Mouse (Mus musculus) CH12.LX (cell line): ENCODE measurements around the gene Rps6ka5. TPM values are rescaled to one million over a fixed set of nuclear protein-coding genes. Genes with fewer than 3 reads are reported as not detected.

Source experiments
- DNase-seq: peaks from one replicate; pipeline ENCODE4 v3.0.0-alpha.2; 2013; ENCODE audit errors: extremely low read depth
- H3K27ac ChIP-seq: 2 replicates; pipeline ENCODE4 v1.5.1; 2012; ENCODE audit warnings: low read depth, mild to moderate bottlenecking, control low read depth, moderate library complexity; ENCODE audit not compliant: insufficient read depth
- H3K27me3 ChIP-seq: replicated peaks from 2 replicates; pipeline ENCODE3; 2012; ENCODE audit warnings: inconsistent platforms
- H3K36me3 ChIP-seq, 2 experiments: replicated peaks in 1 of 2; 2 replicates each; pipeline versions ENCODE3 to v1.6.1; 2012; ENCODE audit warnings: inconsistent platforms in 1 of 2, low read length in 1 of 2, mild to moderate bottlenecking in 1 of 2, mixed read lengths in 1 of 2, moderate library complexity in 1 of 2; ENCODE audit not compliant: control insufficient read depth in 1 of 2, insufficient read depth in 1 of 2
- H3K4me1 ChIP-seq, 2 experiments: 2 replicates each; pipeline ENCODE4 v1.6.1; 2012; ENCODE audit warnings: inconsistent platforms in 1 of 2, moderate library complexity in 1 of 2; ENCODE audit not compliant: insufficient read depth in 2 of 2, control insufficient read depth in 1 of 2
- H3K4me2 ChIP-seq: 2 replicates; pipeline ENCODE4 v1.6.1; 2012; ENCODE audit warnings: low read depth, mild to moderate bottlenecking, control low read depth; ENCODE audit not compliant: poor library complexity, insufficient read depth, severe bottlenecking
- H3K4me3 ChIP-seq, 3 experiments: fragments of 150-350 bp in 1 of 3; sonication (generic) in 1 of 3; replicated peaks in 1 of 3; 2 replicates each; pipeline versions ENCODE3 to v1.5.1; 2011 to 2012; ENCODE audit warnings: low read depth in 2 of 3, low read length in 2 of 3, mild to moderate bottlenecking in 2 of 3, moderate library complexity in 2 of 3, control low read depth in 1 of 3, improper control_type of control experiment in 1 of 3, inconsistent platforms in 1 of 3, mixed read lengths in 1 of 3; ENCODE audit not compliant: poor library complexity in 1 of 3
- H3K79me2 ChIP-seq: replicated peaks from 2 replicates; pipeline ENCODE4 v1.6.1; 2012; ENCODE audit warnings: mild to moderate bottlenecking, moderate library complexity; ENCODE audit not compliant: control insufficient read depth, poor library complexity, insufficient read depth, severe bottlenecking; ENCODE audit errors: extremely low read depth
- H3K9ac ChIP-seq: 2 replicates; pipeline ENCODE4 v1.6.1; 2012; ENCODE audit warnings: low read depth, mild to moderate bottlenecking, control low read depth, moderate library complexity; ENCODE audit not compliant: insufficient read depth
- H3K9me3 ChIP-seq: replicated peaks from 2 replicates; pipeline ENCODE3; 2012; ENCODE audit warnings: low read length, inconsistent platforms, mixed read lengths
- CHD1 ChIP-seq: IDR thresholded peaks from 2 replicates; pipeline ENCODE4 v1.6.1; 2012; ENCODE audit warnings: low read depth, low read length, improper control_type of control experiment, inconsistent platforms
- EP300 ChIP-seq: IDR thresholded peaks from 2 replicates; pipeline ENCODE4 v1.6.1; 2011; ENCODE audit warnings: low read length, improper control_type of control experiment
- HCFC1 ChIP-seq: IDR thresholded peaks from 2 replicates; pipeline ENCODE4 v1.6.1; 2012; ENCODE audit warnings: low read depth, mild to moderate bottlenecking, inconsistent platforms, low read length, improper control_type of control experiment
- JUN ChIP-seq: IDR thresholded peaks from 2 replicates; pipeline ENCODE4 v1.6.1; 2011; ENCODE audit warnings: low read depth, mild to moderate bottlenecking, low read length, improper control_type of control experiment, moderate library complexity; ENCODE audit not compliant: insufficient read depth
- JUND ChIP-seq: conservative IDR thresholded peaks from 2 replicates; pipeline ENCODE4 v1.6.1; 2011; ENCODE audit warnings: low read depth, low read length, improper control_type of control experiment
- MAX ChIP-seq: IDR thresholded peaks from 2 replicates; pipeline ENCODE4 v1.6.1; 2011; ENCODE audit warnings: low read length, improper control_type of control experiment
- MEF2A ChIP-seq: IDR thresholded peaks from 2 replicates; pipeline ENCODE4 v1.6.1; 2014; ENCODE audit warnings: low read depth, mild to moderate bottlenecking, inconsistent platforms, low read length, improper control_type of control experiment, borderline replicate concordance
- MXI1 ChIP-seq: IDR thresholded peaks from 2 replicates; pipeline ENCODE4 v1.6.1; 2011; ENCODE audit warnings: mild to moderate bottlenecking, low read depth, low read length, improper control_type of control experiment
- MYC ChIP-seq: IDR thresholded peaks from 2 replicates; pipeline ENCODE4 v1.6.1; 2011; ENCODE audit warnings: low read depth, mild to moderate bottlenecking, improper control_type of control experiment, low read length
- NELFE ChIP-seq: IDR thresholded peaks from 2 replicates; pipeline ENCODE4 v1.6.1; 2011; ENCODE audit warnings: low read depth, low read length, improper control_type of control experiment
- POLR2A ChIP-seq: IDR thresholded peaks from 2 replicates; pipeline ENCODE4 v1.6.1; 2011; ENCODE audit warnings: low read depth, mild to moderate bottlenecking, improper control_type of control experiment, low read length
- RCOR1 ChIP-seq: conservative IDR thresholded peaks from 2 replicates; pipeline ENCODE4 v1.6.1; 2012; ENCODE audit warnings: low read depth, mild to moderate bottlenecking, inconsistent platforms, low read length, improper control_type of control experiment
- SIN3A ChIP-seq: IDR thresholded peaks from 2 replicates; pipeline ENCODE4 v1.6.1; 2012; ENCODE audit warnings: low read length, improper control_type of control experiment, inconsistent platforms
- TBP ChIP-seq: conservative IDR thresholded peaks from 2 replicates; pipeline ENCODE4 v1.6.1; 2011; ENCODE audit warnings: low read depth, low read length, improper control_type of control experiment
- TCF12 ChIP-seq: IDR thresholded peaks from 2 replicates; pipeline ENCODE4 v1.6.1; 2014; ENCODE audit warnings: low read depth, mild to moderate bottlenecking, inconsistent platforms, low read length, improper control_type of control experiment
- UBTF ChIP-seq: IDR thresholded peaks from 2 replicates; pipeline ENCODE4 v1.6.1; 2012; ENCODE audit warnings: low read depth, mild to moderate bottlenecking, inconsistent platforms, low read length, improper control_type of control experiment, moderate library complexity
- USF1 ChIP-seq: IDR thresholded peaks from 2 replicates; pipeline ENCODE4 v1.6.1; 2014; ENCODE audit warnings: low read depth, mild to moderate bottlenecking, inconsistent platforms, low read length, improper control_type of control experiment
- USF2 ChIP-seq: conservative IDR thresholded peaks from 2 replicates; pipeline ENCODE4 v1.6.1; 2011; ENCODE audit warnings: low read depth, low read length, improper control_type of control experiment
- ZKSCAN1 ChIP-seq: IDR thresholded peaks from 2 replicates; pipeline ENCODE4 v1.6.1; 2012; ENCODE audit warnings: low read depth, inconsistent platforms, low read length, improper control_type of control experiment, borderline replicate concordance
- ZMIZ1 ChIP-seq: IDR thresholded peaks from 2 replicates; pipeline ENCODE4 v1.6.1; 2012; ENCODE audit warnings: low read depth, mild to moderate bottlenecking, inconsistent platforms, low read length, improper control_type of control experiment
- ZNF384 ChIP-seq: IDR thresholded peaks from 2 replicates; pipeline ENCODE4 v1.6.1; 2012; ENCODE audit warnings: low read depth, low read length, improper control_type of control experiment, inconsistent platforms
- dilution Hi-C: fragments of 300-500 bp; cut with MboI; formaldehyde crosslinking; loops from 2 replicates; pipeline ENCODE4 v1.14.3; 2020; ENCODE audit warnings: low sequenced_read_pairs; ENCODE audit not compliant: extremely low pct_unique_long_range_greater_than_20kb, extremely low pct_ligation_motif_present
- in situ Hi-C: fragments of 300-500 bp; cut with MboI; formaldehyde crosslinking; loops from 3 replicates; pipeline ENCODE4 v1.14.3; 2019; ENCODE audit warnings: low sequenced_read_pairs, low pct_ligation_motif_present, low pct_unique_long_range_greater_than_20kb, mixed read lengths
- polyA plus RNA-seq: library from polyadenylated mRNA; unstranded; fragments of >175 nt; gene quantifications from 2 replicates; pipeline ENCODE4 v1.2.1, GENCODE M21; 2012; ENCODE audit warnings: low read depth; ENCODE audit not compliant: insufficient read length
- total RNA-seq, 2 experiments: library from RNA; depleted of rRNA; stranded (reverse); fragments of 300-350 nt in 1 of 2; fragments of >200 nt in 1 of 2; gene quantifications; 2 replicates each; pipeline ENCODE4 v1.2.3; 2012 to 2014

The Rps6ka5 gene
- total and polyA plus RNA-seq, 3 experiments, result 2.9 to 6.2 (median 4.8) TPM

- Histone ChIP-seq H3K4me3 (no peak overlapping the region), H3K4me2 (no peak overlapping the region), H3K4me1 (peaks cover 2 to 27% of the 10 kb centered on the region in 2 experiments; a peak in 2 of 4 replicates), H3K79me2 (no peaks in the 10 kb centered on the region), H3K9me3 (no peaks in the 10 kb centered on the region), H3K27ac (no peak overlapping the region), H3K36me3 (no peaks in the 10 kb centered on the region), H3K27me3 (no peaks in the 10 kb centered on the region), H3K9ac (no peak overlapping the region)
- no peak for DNase-seq
- in situ Hi-C loops, result no loop called here
- dilution Hi-C loops, result no loop called here
- TF ChIP-seq MEF2A (no peak), ZNF384 (no peak), USF2 (no peak), JUN (no peak), ZMIZ1 (no peak), ZKSCAN1 (no peak), JUND (no peak), MAX (no peak), EP300 (no peak)
Measured at GRCm38 (mm10) chr12:100631286-100631685, 95.5 kb downstream of the Rps6ka5 start.

- H3K27ac ChIP-seq, result no peak overlapping the region
- dilution Hi-C loops (no loop called here), in situ Hi-C loops (no loop called here)
- no peak overlapping the region for H3K9ac ChIP-seq
- TF ChIP-seq NELFE, result no peak
- TF ChIP-seq MXI1, result no peak
- no peak for TF ChIP-seq UBTF
- no peak for TF ChIP-seq MYC
- TF ChIP-seq TCF12, result no peak
- TF ChIP-seq HCFC1, result no peak
- TF ChIP-seq MAX, result no peak
- no peak for TF ChIP-seq TBP
- TF ChIP-seq CHD1, result no peak
- no peak for TF ChIP-seq POLR2A
- TF ChIP-seq USF1, result no peak
- TF ChIP-seq RCOR1, result no peak
- TF ChIP-seq SIN3A, result no peak
- no peaks in the 10 kb centered on the region for H3K27me3 ChIP-seq
- DNase-seq, result no peak
- peaks cover 7 to 43% of the 10 kb centered on the region in 2 experiments; a peak in 3 of 4 replicates for H3K4me1 ChIP-seq
- no peak overlapping the region for H3K4me3 ChIP-seq
- H3K79me2 ChIP-seq, result no peaks in the 10 kb centered on the region
- no peaks in the 10 kb centered on the region for H3K36me3 ChIP-seq
- no peak overlapping the region for H3K4me2 ChIP-seq
- no peaks in the 10 kb centered on the region for H3K9me3 ChIP-seq
Measured at GRCm38 (mm10) chr12:100629126-100629920, 97.5 kb downstream of the Rps6ka5 start.
